Mouse (Mus musculus): ENCODE measurements at regions not wholly inside any gene's neighbourhood (a gene's known extent, or its start where the extent isn't known, plus 50 kb on each side); places are given as distances from the start of the nearest gene placed in this dataset.

DNA sequence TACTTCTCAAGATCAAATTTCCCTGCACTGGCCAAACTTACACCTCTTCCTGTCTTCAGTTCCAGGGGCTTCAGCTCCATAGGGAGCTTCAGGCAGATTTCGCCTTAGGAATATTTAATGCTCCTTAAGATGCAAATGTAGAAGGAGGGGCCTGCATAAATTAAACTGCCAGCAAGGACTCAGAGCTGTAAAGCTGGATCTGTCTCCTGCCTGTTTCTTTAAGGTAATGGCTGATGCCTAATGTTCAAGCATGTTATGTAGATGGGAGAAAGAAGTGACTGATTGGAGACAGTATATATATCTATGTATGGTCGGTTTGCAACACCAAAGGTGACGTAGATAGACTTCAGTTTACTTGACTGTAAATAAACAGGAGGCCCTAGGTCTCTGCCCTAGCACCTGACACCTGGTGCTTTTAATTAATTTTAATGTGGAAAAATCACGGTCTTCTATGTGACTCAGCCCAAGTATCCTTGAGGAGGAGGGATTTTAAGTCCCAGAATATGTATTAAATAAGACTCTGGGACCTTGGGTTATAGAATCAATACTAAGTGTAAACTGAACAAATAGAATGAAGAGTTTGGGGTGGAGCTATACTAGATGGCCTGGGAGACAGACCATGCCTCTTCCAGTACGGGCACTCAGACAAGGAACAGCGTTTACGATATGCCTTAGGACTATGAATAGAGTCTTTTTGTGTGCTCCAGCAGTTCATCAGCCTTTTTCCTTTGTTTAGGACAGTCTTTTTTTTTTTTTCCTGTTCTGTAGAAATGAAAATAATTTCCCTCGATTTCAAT, 651.7 kb upstream of the Lmcd1 start:
- no peak for DNase-seq

DNA sequence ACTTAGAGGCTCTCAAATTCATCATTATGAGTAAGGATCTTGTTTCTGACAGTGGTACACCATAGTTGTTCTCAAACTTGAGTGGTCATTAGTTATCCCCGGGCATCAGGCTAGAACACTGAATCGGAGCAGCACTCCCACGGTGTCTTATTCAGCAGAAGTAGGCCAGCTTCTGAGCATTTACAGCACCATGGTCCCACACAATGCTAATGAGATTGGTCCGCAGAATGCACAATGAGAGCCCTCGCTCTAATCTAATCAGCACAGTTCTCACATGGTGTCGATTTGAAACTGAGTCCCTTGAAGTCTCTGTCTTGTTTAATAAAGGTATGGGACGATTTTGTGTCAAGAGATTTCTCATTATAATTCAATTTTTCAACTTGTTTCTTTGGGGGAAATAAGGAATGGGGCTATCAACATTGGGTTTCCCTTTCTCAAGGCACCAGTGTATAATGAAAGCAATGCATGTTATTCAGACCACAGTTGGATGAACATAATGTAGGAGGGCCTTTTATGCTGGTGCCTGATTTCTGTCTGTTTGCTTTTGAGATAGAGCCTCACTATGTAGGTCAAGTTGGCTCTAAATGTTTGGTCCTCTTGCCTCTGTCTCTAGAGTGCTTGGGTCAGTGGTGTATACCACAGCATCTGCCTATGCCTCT, 650.9 kb upstream of the Lmcd1 start:
- DNase-seq: no peak

DNA sequence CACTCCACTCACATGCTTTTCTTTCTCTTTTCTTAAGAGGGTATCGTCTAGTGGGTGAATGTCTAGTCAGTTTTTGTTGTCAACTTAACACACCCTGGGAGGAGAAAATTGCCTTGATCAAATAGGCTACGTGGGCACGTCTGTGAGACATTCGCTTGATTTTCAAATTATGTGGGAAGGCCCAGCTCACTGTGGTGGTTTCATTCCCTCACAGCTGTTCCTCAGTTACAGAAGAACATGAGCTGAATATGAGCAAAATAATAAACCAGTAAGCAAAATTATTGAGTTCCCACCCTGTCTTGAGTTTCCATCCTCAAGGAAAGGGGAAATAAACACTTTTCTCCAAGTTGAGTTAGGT, 650.4 kb upstream of the Lmcd1 start:
- no peak for DNase-seq

DNA sequence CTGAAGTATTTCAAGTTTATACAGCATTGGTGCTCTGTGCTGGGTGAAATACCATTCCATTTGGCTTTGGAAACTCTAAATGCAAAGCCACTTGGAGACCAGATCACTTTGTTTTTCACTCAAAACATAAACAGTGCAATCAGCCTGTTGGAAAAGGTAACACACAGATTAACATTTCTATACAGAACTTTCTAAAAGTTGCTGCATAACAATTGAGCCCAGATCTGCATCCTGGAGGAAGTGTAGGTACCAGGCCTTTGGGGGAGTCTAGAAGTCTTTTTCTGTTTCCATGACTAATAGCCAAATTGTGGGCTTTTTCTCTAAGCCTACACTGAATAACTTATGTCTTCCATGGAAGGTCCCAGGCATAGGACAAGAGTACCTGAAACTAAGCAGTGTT, 648.1 kb upstream of the Lmcd1 start:
- DNase-seq: no peak

DNA sequence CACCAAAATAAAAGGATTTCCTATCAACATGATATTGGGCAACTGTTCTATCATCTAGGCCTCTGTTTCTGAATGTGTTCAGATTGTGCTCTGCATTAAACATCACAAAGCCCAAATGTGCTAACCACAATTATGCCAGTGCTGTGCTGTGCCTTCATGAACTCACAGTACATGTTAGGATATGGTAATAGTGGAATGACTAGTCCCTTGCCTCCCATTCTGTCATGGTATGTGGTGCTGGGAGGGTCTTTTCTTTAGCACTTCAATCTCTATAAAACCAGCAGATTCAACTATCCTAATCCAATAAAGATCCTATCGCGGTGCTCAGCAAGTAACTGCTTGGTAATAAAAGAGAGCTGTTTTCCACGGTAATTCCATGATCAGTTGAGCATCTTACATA, 620.8 kb upstream of the Lmcd1 start:
- no peak for DNase-seq

DNA sequence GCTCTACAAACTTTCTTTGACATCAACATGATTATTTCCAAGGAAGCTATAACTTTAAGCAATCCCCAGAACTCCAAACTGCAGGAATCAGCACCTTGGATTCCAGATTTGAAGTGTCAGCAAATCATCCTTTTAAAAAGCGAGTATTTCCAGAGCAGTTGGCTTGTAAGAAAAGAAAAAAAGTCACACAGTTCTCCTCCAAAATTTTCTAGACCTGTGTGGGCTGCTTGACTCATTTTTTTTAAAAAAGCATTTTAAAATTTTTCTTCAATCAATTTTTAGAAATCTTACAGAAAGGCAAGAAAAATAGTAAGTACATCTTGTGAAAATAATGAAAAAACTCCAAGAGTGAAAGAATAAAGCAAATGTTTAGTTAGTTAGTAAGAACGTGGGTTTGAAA, 613.6 kb upstream of the Lmcd1 start:
- no peak for DNase-seq

DNA sequence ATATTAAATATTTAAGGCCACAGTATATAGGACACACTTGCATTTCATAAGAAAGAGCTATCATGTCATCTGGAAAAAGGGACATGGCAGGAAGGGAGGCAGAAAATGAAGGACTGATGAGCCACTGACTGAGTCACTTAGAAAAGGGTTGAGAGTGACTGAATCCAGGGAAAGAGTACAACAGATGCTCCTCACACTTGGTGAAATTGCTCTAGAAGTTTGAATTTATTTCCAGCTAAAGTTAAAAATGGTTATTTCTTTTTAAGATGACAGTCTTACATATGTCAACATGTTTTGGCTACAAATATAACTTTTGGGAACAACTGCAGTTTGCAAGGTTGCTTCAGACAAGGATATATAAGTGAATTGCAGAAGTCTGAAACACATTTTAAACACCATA, 609.0 kb upstream of the Lmcd1 start:
- DNase-seq: no peak

DNA sequence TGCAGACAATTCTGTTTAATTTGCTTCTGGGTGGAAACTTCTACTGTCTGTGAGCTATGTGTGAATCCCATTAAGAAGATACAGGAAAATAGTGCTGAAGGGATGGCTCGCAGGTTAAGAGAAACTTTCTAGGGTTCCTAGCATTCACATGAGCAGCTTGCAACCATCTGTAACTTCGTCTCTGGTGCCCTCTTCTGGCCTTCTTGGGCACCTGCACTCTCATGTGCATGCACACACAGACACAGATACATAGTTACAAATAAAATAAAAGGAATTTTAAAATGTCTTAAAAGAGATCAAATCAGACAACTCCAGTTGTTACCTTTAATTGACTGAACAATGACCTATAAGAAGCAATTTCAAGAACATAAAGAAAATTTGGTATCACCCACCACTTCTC, 588.6 kb upstream of the Lmcd1 start:
- DNase-seq: no peak

DNA sequence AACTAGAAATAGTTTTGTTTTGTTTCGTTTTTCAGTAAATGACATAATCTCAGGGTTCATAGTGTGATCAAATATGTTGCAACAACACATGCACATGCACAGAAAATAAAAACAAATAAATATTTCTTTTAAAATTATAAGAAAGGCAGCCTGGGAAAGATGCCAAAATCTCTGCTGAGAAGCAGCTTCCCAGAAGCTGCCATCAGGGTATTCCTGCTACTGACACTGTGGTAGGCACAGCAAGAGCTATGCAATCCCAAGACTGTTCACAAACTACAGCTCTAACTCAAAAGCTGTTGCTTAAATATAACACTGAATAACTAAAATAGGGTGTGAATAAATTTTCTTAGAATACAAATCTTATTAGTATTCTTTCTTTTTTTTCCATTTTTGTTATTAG, 570.7 kb upstream of the Lmcd1 start:
- no peak for DNase-seq

DNA sequence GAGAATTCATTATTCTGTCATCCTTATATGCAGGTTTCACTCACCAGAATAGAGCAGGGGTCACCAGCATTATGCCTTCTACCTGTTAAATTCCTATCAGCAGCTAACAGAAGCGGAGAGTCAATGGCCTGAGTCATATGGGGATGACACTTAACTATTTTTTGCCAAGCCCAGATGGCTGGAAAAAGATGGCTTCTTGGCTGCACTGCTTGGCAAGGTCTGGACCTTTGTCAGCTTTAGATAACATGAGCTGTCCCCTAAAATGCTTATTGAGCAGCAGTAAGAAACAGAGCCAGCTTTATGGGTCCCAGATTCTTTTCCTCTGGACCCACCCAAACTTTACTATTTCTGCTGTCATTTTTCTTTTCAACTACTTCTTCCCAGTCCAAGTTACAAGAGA, 565.3 kb upstream of the Lmcd1 start:
- DNase-seq: no peak

DNA sequence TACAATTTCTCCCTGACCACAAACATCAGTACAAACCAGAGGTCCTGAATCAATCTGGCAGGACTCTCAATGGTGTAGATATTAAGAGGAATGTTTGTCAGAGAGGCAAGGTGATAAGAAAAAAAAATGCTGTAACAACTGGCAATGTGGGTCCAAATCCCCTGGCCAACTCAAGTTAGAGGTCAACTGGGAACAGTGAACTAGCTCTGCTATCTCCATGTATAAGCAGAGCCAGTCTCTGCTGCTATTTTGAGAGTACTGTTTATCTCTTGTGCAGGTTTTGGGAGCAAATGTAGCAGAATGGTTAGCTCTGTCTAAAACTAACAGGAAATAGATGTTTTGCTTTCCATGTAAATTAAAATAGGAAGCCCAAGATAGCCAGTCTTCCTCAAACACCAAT, 547.6 kb upstream of the Lmcd1 start:
- DNase-seq: no peak

DNA sequence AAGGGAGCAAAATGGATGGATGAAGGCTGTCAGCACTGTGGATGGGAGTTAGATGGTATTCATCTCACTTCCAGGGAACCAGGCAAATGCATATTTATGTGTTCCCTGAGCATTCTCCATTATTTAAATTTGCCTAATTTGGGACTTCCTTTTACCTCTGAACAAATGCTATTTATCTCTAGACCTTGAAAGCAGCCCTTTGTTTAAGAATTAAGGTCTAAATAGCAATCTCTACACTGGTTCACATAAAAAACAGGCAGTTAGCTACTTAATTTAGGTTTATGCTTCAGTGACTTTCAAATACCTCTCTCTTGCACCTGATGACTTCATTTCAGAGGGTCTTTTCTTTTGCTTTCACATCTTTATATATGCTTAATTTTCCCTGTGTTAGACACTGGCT, 543.2 kb upstream of the Lmcd1 start:
- no peak for DNase-seq

DNA sequence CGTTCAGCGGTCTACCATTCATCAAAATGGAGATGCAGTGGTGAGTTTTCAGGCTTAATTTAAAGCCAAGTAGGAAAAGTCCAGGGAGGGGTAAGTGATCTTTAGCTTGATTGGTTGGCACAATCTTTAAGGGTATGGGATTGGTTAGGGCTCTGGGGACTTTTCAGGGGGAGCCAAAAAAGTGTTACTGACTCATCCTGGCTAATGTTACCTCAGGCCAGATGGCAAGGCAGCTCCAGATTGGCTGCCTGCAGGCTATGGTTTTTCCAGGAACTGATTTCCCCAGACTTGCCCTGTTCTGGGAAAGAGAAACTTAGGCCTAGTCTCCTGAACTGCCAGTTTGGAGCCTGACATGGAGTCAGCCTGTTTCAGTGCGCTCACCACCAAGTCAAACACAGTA, 539.6 kb upstream of the Lmcd1 start:
- no peak for DNase-seq

DNA sequence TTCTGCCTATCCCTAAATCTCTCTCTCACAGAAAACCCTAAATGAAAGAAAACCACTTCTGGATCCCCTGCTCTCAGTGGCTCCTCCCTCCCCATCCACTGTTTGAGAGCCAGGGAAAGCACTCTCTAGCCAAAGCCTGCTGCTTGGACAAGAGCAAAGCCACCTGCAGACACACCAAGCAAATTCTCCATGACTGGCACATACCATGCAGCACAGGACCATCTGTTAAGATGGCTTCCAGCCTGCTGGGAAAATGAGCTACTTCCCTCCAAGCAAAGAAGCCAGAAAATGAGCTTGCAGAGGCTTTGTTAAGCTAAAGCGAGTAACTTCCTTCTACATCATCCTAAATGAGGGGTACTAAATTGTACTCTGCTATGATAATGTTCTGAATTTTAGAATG, 534.6 kb upstream of the Lmcd1 start:
- no peak for DNase-seq

DNA sequence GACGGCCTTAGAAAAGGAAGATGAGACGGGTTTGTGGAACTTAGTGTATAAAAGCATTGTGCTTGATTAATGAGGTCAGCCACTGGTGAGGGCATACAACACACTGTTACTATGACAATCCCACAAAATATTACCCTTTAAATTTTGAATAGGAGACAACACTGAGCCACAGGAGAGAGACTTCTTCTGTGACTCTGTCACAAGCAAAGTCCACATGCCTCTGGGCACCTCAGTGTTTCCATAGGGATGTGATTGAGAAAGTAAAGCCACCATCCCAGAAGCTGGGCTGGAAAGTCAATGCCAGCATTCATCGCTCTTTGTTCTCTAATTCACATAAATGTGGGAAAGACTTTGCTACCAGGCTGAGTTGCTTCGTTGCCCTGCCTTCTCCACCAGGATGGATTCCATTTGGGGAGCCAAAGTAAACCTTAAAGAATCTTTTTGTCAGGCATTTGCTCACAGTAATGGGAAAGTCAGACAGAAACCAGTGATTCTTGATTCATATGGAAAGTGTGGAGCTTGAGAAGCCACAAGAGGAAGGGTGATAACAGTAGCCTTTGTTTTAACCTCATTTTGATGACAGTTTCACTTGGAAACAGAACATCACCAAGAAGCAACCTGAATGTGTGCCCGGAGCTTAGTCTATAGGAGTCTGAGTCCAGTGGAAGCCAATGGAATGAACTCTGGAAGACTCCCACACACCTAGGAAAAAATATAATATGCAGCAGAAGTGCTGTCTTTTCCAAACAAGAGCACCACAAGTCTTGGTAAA, 491.7 kb upstream of the Lmcd1 start:
- DNase-seq: no peak

DNA sequence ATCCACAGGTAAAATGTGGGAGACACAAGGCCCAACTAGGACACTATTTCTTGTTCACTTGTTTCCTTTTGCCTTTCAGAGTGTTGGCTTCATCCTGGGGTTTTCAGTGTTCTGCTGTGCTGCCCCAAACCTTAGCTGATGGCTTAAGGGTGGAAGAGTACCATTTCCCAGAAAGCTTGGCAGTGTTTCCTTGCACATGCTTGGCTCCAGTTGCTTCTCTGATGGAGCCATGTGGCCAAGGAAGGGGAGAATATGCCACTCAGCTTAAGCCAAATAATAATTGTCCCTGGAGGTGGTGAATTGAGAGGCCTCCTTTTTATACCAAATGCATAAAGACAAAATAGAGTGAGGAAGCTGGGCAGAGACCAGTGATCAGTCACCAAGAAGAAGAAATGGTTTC, 464.9 kb upstream of the Lmcd1 start:
- no peak for DNase-seq

DNA sequence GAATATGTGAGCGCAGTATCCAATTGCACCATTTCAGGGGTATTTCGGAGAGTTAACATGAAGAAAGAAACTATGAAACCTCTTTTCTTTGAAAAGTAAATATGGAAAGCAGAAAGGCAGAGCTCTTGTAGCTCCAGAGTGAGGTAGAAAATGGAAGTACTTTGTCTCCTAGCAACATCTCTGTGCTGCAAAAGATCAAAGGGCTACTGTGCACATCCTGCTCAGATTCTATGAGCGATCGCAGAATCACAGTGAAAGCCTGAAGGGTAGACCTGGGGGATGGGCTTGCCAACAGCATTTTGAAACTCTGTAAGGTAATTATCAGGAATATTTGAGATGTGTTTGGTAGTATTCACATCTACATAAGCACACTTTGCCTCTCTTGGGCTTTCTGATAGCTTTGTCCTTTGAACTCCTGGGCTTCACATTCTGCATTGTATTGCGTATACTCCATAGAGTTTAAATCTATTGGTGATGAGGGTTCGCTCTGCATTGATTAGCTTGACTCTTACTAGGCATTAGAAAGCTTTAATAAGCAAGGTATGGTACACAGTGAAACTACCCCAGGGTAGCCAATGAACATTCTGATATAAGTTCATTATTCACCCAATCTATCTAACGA, 459.5 kb upstream of the Lmcd1 start:
- DNase-seq: no peak

DNA sequence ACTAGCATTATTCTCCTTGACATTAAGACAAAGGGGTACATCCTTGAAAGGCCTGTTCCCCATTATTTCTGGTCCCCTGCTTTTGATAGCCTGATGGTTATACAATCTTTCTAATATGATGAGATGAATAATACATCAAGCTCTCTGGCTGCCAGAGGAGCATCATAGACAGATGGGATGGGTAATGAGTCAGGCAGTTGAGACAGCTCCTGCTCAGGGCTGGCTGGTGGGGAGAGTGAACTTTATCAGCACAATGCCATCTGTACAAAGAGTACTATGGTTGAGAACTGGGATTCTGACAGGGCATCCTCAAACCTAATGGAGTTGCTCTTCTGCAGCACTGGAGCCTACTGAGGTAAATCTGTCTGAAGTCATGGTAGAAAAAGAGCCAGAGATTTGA, 458.4 kb upstream of the Lmcd1 start:
- DNase-seq: no peak

DNA sequence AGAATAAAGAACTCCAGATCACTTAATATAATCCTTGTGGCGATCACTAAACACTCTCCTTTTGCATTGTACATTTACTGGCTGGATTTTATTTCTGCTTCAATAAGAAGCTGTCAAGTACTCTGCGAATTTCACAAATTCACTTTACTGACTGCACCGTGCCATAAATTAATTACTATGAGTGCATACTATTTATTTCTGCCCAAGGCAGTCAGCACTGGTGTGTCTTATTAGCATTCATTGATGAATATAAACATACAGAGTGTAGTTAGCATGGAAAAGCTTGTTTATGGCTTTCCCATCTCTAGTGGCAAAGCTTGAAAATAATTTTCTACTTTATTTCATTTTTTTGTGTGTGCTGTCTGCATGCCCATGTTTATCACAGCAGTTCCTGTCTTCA, 453.3 kb upstream of the Lmcd1 start:
- no peak for DNase-seq

DNA sequence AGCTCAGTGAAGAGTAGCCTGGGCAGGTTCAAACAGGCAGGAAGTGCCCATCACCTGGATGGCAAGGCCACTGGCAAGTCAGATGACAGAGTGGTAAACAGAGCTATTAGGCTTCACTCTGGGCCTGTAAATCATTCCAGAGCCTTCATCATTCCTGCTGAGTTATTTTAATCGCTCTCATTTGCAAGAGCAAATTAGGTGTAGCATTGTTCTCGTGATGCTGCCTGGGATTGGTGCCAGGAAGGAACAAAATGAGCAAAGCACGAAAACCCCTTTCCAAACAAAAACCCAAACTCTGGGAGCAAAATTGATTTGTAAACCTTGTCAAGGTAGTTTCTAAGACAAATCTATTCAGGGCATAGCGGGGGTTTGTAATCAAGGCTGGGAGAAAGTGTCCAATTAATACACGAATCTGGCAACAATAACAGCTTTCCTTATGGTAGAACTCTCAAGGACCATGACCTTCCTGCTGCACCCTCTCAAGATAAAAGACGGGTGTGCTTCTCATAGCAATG, 429.2 kb upstream of the Lmcd1 start:
- DNase-seq: no peak

DNA sequence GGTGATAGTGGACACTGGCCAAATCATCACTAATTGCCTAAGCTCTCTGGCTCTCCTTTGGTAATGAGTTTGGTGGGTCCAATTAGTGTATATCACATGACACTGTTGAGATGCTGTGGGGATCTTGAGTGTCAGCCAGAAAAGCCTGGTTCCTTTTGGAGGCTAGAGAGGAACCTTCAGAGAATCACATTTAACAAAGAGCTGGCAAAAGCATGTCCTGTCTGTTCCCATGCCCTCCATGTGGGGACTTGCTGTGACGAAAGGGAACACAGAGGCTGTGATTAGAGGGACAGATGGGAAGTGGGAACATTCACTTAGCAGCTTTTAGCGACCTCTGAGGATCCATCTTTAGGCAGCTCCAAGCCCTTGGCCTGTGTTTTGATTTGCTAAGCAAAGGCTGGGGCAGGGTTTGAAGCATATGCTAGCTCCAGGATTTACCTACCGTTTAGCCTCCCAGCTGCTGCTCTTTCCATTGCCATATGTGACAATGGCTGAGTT, 407.4 kb upstream of the Lmcd1 start:
- no peak for DNase-seq

DNA sequence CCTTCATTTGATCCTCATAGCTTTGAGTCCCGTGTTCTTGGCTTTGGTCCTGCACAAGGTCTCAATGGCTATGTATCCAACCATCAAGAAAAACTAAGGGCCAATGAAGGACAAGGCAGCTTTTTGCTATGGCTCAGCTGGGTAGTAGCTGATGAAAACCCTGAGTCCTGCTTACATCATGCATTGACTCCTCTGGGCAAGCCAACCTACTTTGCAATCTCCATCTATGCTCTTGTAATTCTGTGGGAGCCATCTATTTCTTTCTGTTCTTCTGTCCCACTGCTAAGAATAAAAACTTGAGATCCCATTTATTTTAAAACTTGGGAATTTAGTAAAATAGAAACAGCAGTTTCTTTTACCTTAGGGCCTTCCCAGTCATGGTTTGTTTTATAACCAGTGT, 391.0 kb upstream of the Lmcd1 start:
- no peak for DNase-seq

DNA sequence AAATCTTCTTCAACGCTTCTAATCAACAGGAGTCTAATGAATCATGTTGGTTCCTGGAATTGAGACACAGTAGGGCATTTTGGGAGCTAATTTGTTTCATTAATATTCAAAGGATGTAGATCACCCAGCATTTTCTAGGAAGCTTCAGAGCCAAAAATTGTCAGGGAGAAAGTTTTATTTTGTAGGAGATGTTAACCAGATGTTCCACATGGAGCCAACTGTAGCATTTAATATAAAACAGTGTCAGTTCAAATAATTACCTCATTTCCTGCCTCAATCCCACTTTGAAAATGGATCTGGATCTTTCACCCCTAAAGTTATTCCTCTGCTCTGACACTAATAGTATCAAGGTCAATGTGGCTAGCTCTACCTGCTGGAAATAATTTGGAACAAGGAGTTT, 389.6 kb upstream of the Lmcd1 start:
- no peak for DNase-seq
